Mouse (Mus musculus) splenic B cell, adult 2 months (primary cell): ENCODE data around the gene Pfkfb4.
A peak's percentile ranks its signal among the peaks of the same experiment; 100 is the strongest.

ENCODE experiments used
- DNase-seq: peaks from one replicate; pipeline ENCODE4 v3.0.0-alpha.2; 2011; ENCODE audit warnings: low read depth, low spot score
- H3K27me3 ChIP-seq: 2 replicates; pipeline ENCODE4 v1.6.1; 2012; ENCODE audit warnings: mild to moderate bottlenecking, low read length, moderate library complexity, mixed read lengths; ENCODE audit not compliant: control insufficient read depth, poor library complexity, insufficient read depth, severe bottlenecking
- H3K36me3 ChIP-seq: 2 replicates; pipeline ENCODE4 v1.6.1; 2012; ENCODE audit warnings: mild to moderate bottlenecking, low read length, moderate library complexity, mixed read lengths; ENCODE audit not compliant: control insufficient read depth, poor library complexity, insufficient read depth, severe bottlenecking

Gene Pfkfb4

DNA sequence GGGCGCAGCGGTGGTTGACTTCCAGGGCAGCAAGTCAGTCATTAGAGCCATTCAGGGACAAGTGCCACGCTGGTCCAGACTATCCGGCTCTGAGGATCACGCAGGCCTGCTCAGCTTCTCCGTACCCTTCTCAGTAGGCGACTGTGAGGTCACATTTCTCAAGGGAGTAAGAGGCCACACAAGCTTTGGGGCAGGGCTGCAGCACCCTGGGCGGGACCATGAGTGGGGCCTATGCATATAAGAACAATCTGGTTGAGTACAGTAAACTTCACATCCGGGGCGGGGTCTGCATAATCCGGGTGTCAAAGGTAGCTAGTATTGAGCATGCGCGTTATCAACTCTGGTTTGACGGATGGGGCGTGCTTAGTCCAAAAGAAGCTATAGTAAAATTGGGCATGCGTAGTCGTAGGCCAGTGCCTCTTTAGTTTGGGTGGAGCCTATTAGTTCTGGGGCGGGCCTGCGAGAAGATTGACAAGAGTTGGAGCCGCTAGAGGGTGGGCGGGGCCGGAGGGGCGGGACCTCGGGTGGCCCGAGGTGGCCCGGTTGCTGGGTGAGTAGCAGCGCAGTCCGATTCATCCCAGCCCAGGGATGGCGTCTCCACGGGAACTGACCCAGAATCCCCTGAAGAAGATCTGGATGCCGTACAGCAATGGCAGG is at the start of gene Pfkfb4:
TSS of gene Pfkfb4 (plus strand) at position 351 of the 657 bp plus-strand sequence.
- Histone ChIP-seq H3K27me3 (no peaks in the 10 kb centered on the region), H3K36me3 (no peaks in the 10 kb centered on the region)
- DNase-seq = peak; percentile 99

DNA sequence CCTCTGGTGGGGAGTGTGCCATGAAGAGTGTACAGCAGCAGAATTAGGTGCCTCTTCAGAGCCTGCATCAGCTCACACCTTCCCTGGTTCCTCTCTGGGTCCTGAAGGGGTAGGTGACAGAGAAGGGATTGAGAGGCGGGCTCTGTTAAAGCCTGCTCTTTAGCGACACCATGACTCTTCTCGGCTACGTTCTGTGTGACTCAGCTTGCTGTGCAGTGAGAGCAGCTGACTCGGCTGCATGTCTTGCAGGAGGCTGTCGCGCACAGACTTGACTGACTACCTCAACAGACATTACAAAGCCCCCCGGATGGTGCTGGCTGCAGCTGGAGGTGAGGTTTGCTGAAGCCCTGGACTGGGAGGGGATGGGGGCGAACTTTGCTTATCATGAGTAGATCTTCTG is 46.5 kb upstream of the Pfkfb4 start:
- Histone ChIP-seq H3K27me3 (no peaks in the 10 kb centered on the region), H3K36me3 (peaks cover 11% of the 10 kb centered on the region)
- no peak for DNase-seq

DNA sequence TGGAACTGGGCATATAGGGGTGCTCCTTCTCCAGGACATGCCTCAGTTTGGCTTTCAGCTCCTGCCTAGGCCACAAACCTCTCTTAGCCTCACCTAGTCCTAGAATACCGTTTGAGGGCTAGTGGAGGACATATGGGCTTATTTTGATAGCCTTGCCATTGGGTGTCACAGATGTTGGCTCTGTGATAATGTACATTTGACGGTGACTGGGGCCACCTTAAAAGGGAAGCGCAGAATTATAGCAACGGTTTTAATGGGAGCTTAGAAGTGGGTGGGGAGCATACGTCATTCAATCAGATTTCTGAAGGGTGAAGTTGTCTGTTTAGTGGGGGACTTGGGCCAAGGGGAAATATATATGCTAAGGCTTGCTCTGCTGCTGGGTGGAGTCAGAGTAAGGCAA is 46.0 kb upstream of the Pfkfb4 start:
- peaks cover 11% of the 10 kb centered on the region for H3K36me3 ChIP-seq
- DNase-seq = no peak
- H3K27me3 ChIP-seq = no peaks in the 10 kb centered on the region

DNA sequence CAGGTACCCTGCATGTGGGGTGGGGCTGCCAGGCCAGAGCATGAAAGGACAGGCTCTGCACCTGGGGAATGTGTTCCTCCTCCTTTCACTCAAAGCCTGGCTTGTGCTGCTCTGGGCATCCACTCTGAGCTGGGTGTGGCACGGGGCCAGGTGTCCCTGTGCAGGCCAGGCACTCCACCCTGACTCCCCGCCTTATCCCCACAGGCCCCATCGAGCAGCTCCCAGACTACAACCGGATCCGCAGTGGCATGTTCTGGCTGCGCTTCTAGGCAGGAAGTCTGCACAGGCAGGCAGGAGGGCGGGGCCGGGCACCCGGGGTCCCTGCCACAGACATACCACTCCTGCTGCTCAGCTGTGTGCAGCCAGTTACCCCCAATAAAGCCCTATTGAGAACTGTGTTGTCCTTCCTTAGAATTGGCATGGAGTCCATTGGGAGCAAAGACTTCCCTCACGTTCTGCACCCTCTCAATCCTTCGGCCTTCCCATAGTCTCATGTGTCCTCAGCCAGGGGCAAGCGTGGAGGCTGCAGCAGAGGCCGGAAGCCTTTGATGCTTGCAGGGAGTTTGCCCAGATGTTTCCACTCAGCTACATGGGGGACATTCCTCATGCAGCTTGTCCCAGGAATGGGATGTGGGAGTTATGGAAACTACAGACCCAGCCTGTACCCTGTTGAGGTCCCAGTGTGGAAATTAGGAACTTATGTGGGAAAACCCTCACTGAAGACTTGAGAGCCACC is 42.2 kb upstream of the Pfkfb4 start:
- Histone ChIP-seq H3K27me3 (no peaks in the 10 kb centered on the region), H3K36me3 (peaks cover 9% of the 10 kb centered on the region)
- DNase-seq = no peak

DNA sequence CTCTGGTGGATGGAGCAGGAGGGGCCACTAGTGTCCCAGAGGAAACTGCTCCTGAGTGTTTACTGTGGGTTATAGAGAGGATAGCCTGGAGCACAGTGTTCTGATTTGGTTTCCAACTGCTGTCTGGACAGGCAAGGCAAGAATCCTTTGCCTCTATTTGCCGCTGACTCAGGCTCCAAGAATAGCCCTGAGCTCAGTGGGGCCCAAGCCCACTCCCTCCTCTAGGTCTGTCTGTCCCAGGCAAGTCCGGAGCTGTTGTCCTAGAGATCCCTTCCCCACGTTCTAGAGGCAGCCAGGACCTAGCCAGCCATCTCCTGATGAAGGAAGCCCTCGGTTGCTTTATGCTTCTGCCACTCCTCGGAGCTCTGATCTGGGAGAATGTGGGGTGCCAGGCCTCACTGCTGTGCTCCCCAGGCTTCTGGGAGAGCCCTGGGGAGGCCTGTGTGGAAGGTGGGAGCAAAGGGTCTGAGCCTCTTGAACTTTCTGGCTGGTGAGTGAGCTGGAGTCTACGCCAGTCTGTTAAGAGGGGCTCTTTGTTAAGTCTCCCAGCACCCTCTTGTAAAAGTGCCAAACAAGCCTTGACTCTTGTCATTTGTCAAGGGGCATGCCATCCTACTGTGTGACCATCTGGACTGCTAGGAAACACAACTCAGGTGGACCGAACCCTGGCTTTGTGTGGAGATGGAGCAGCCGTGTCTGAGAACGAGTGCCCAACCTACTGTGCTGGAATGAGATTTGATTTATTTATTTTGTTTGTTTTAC is 41.4 kb upstream of the Pfkfb4 start:
- no peaks in the 10 kb centered on the region for H3K27me3 ChIP-seq
- DNase-seq = no peak
- H3K36me3 ChIP-seq = peaks cover 5% of the 10 kb centered on the region

DNA sequence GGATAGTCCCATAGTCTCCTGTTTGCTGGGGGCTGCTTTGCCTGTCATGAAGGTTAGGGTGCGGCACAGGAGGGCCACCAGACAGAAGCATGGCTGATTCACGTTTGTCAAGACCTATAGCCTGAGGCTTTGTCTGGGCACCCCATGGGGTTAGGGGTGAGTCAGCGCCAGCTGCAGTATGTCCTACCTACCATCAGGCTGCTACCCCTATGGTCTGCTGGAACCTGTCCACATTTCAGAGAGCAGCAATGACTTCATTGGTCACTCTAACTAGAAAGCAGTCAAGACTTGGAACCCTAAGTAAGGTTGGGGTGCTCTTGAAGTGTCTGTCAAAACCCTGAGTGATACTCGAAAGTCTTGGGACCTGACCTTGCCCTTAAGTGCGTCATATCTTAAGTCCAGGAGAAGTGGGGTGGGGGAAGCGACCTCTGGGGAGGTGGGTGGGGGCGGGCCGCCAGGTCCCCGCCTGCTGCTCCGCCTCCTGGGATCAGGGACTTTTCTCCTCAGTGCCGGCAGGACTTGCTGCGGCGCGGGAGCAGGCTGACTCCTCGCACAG is 38.4 kb upstream of the Pfkfb4 start, which contains the start of gene Col7a1:
TSS of gene Col7a1 (plus strand) at position 506 of the 556 bp plus-strand sequence.
- Histone ChIP-seq H3K36me3 (peaks cover 2% of the 10 kb centered on the region; the same call in 1 of the 2 replicates), H3K27me3 (no peaks in the 10 kb centered on the region)
- DNase-seq = no peak

DNA sequence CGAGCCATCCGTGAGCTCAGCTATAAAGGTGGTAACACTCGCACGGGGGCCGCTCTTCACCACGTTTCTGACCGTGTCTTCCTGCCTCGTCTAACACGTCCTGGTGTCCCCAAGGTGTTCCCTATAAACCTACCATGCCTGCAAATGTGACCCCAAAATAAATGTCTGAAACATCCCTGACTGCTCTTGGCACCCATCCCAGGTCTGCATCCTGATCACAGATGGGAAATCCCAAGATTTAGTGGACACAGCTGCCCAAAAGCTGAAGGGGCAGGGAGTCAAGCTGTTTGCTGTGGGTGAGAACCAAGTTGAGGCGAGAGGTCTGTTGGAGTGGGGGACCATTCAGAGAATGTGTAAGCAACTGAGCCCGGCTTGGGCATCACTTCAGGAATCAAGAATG is 36.3 kb upstream of the Pfkfb4 start:
- Histone ChIP-seq H3K36me3 (no peaks in the 10 kb centered on the region), H3K27me3 (no peaks in the 10 kb centered on the region)
- DNase-seq = no peak

DNA sequence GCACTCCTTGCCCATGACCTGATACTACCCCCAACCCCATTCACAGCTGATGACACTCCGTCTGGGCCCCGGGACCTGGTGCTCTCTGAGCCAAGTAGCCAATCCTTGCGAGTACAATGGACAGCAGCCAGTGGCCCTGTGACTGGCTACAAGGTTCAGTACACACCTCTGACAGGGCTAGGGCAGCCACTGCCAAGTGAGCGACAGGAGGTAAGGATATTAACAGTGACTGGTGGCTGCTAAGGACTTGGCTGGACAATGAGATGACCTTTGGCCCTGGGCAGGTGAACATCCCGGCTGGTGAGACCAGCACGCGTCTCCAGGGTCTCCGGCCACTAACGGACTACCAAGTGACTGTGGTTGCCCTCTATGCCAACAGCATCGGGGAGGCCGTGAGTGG is 35.7 kb upstream of the Pfkfb4 start:
- no peak for DNase-seq
- Histone ChIP-seq H3K27me3 (no peaks in the 10 kb centered on the region), H3K36me3 (no peaks in the 10 kb centered on the region)

DNA sequence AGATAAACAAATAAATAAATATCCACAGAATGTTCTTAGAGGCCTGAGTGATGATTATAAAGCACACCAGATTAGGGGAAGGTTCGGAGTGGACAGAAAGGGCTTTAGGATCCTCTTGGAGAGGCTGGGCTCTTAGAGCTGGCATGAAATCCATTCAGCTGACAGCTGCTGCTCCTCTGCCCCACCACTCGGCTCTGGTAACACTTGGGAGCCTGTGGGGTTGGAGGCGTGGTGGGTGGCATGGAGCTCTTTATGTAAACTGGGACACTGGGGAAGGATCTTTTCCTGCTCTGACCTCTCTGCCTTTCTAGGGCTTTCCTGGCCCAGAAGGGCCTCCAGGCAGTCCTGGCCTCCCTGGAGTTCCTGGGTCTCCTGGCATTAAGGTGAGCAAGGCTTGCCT is 28.0 kb upstream of the Pfkfb4 start:
- no peaks in the 10 kb centered on the region for H3K36me3 ChIP-seq
- H3K27me3 ChIP-seq = no peaks in the 10 kb centered on the region
- DNase-seq = no peak

DNA sequence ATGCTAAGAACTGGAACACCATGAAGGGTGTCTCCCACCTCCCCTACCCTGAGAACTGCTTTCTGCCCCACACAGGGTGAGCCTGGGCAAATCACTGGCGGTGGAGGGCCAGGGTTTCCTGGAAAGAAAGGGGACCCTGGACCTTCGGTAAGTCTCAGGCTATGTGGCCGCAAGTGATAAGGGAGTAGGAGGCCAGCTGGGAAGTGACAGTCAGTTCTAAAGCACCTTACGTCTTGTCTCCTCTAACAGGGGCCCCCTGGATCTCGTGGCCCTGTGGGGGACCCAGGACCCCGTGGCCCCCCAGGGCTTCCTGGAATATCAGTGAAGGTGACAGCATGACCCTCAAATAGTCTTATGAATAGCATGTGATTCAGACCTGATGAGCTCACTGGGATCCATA is 27.2 kb upstream of the Pfkfb4 start:
- no peak for DNase-seq
- H3K27me3 ChIP-seq = no peaks in the 10 kb centered on the region; the same call in 1 of the 2 replicates
- no peaks in the 10 kb centered on the region for H3K36me3 ChIP-seq

DNA sequence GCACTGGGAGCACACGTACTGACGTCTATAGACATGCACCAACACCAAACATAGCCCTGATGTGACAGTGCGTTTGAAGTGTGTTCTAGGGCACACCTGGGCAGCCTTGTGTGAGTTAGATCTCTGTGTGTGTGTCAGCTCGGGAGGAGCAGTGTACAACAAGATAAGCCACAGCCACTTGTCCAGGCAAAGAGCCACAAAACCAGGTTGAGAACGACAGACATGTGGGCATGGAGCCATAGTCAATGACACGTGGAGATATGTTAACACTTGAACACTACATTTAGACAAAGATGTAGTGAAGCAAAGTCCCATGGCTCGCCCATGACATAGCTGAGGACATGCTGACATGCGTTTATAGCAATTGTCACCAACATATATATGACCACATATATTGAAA is 21.0 kb upstream of the Pfkfb4 start:
- Histone ChIP-seq H3K36me3 (no peaks in the 10 kb centered on the region), H3K27me3 (no peaks in the 10 kb centered on the region; the same call in 1 of the 2 replicates)
- DNase-seq = no peak

DNA sequence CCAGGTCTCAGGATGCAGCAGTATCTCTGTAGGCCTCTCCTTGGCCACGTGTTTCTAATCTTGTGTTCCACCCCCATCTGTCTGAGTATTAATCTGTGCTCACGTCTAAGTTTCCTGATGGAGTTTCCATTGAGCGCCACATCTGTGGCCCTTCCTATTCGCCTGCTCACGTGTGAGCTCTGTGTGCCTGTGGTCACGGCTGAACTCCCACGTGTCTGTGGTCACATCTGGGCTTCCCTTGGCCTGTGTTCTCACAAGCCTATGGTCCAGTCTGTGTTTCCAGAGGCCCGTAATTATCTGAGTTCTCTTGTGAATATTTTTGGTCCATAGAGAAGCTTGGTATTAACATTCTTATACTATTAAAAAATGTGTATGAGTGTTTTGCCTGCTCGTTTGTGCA is 15.1 kb upstream of the Pfkfb4 start:
- Histone ChIP-seq H3K27me3 (no peaks in the 10 kb centered on the region), H3K36me3 (no peaks in the 10 kb centered on the region)
- DNase-seq = no peak

DNA sequence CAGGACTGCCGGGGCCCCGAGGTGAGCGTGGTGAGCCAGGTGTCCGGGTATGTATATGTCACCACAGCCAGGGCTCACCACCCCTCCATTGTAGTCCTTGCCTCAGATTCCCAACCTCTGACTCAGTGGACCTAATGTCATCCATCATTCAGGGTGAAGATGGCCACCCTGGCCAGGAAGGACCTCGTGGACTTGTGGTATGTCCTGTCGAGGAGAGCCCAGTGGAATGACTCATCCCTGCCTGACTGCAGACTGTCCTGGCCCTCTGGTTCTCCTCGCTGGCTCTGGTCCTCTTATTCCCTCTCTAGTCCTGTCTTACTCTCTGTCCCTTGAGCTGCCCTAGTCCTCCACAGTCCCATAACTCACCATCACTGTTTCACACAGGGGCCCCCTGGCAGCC is 13.6 kb upstream of the Pfkfb4 start:
- DNase-seq = no peak
- Histone ChIP-seq H3K36me3 (no peaks in the 10 kb centered on the region), H3K27me3 (no peaks in the 10 kb centered on the region)

DNA sequence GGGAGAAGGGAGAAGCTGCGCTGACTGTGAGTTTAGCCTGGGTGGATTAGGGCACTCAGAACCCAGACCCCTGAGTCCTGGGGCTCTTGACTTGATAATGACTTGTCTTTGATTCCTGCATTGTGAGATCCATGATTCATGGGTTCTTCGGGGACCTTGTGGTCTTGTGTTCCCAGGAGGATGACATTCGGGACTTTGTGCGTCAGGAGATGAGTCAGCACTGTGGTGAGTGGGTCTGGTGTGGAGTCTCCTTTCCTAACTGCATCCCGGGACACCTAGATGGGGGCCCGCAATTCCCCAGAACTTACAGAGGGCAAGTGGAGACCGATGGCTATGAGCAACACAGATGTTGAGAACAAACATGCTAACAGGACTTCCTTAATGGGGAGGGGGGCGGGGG is 9.1 kb upstream of the Pfkfb4 start:
- Histone ChIP-seq H3K36me3 (no peaks in the 10 kb centered on the region), H3K27me3 (no peaks in the 10 kb centered on the region)
- no peak for DNase-seq

DNA sequence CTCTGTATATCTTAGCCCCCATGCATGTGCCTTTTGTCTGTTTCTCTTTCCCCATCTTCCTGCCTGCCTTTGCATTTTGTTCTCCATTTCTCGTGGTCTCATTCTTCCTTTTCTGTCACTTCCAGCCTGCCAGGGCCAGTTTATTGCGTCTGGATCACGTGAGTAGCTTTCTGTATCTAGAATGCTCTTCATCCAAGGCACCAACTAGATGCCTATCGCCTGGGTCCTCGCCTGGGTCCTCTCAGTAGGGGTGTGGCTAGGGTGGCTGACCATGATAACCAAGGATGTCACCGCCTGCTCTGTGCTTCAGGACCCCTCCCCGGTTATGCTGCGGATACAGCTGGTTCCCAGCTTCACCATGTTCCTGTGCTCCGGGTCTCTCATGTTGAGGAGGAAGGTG is 8.4 kb upstream of the Pfkfb4 start:
- no peak for DNase-seq
- Histone ChIP-seq H3K36me3 (no peaks in the 10 kb centered on the region), H3K27me3 (no peaks in the 10 kb centered on the region)
